Mouse (Mus musculus): ENCODE results near the gene Dgki.

DNA sequence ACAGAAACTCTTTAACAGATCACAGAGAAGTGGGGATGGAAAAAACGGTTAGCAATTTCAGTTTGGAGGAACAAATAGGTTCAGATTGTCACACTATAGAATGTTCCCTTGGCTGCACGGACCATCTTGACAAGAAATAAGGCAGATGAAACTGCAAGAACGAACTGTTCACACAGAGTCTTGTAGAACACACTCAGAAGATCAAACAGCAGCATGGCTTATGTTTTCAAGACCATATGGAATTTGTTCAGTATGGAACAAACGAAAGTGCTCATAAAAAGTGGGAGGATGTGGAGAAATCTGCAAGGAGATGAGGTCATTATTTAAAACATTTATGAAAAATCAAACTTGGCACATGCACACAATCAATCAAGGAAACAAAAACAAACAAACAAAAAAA is 431.8 kb downstream of the Dgki start:
- TF ChIP-seq CTCF (IDR thresholded peaks at IDR 0.05; ENCODE audit: extremely low read depth, insufficient read length, insufficient replicate concordance, low read depth, low read length): no peak
- TF ChIP-seq POLR2A (IDR thresholded peaks at IDR 0.05; ENCODE audit: low read depth, low read length): no peak
